Mouse (Mus musculus) forebrain, embryonic 11.5 days (tissue): ENCODE results near the gene Dcun1d3. TPM values are rescaled to one million over a fixed set of nuclear protein-coding genes. Genes with fewer than 3 reads are reported as not detected.

Experiments used
- ATAC-seq: fragments of 200-750 bp; cut with Nextera tagmentation; replicated peaks from 2 replicates; pipeline ENCODE4 v1.8.0; 2017; ENCODE audit warnings: moderate TSS enrichment; ENCODE audit not compliant: low FRiP score
- DNase-seq: peaks from one replicate; pipeline ENCODE4 v3.0.0-alpha.2; 2017; ENCODE audit warnings: low spot score
- H3K27ac ChIP-seq: fragments of 300-500 bp; sonication (generic); 2 replicates; pipeline ENCODE4 v1.5.1; 2014; ENCODE audit warnings: low read depth, low read length
- H3K27me3 ChIP-seq: fragments of 300-500 bp; sonication (generic); 2 replicates; pipeline ENCODE4 v1.6.1; 2014; ENCODE audit warnings: mild to moderate bottlenecking, low read length, mixed read lengths; ENCODE audit not compliant: control insufficient read depth, insufficient read depth
- H3K36me3 ChIP-seq: fragments of 300-500 bp; sonication (generic); 2 replicates; pipeline ENCODE4 v1.6.1; 2014; ENCODE audit warnings: mild to moderate bottlenecking, low read length, moderate library complexity, mixed read lengths; ENCODE audit not compliant: control insufficient read depth, insufficient read depth
- H3K4me1 ChIP-seq: fragments of 300-500 bp; sonication (generic); replicated peaks from 2 replicates; pipeline ENCODE4 v1.6.1; 2014; ENCODE audit warnings: low read length, mixed read lengths; ENCODE audit not compliant: control insufficient read depth, insufficient read depth
- H3K4me2 ChIP-seq: fragments of 300-500 bp; sonication (generic); 2 replicates; pipeline ENCODE4 v1.6.1; 2014; ENCODE audit warnings: low read depth, mild to moderate bottlenecking, low read length, moderate library complexity, mixed read lengths; ENCODE audit not compliant: severe bottlenecking
- H3K4me3 ChIP-seq: fragments of 300-500 bp; sonication (generic); 2 replicates; pipeline ENCODE4 v1.5.1; 2014; ENCODE audit warnings: low read depth, low read length
- H3K9ac ChIP-seq: fragments of 300-500 bp; sonication (generic); 2 replicates; pipeline ENCODE4 v1.6.1; 2014; ENCODE audit warnings: low read length
- H3K9me3 ChIP-seq: fragments of 300-500 bp; sonication (generic); 2 replicates; pipeline ENCODE4 v1.6.1; 2016; ENCODE audit warnings: low read length, mixed read lengths; ENCODE audit not compliant: control insufficient read depth
- WGBS: fragments of 180-500 bp; shearing (Covaris S2); extraction: QIAGEN DNeasy Blood & Tissue Kit; methylation state at CpG from one replicate; pipeline ENCODE4 v1.1.7; 2014; 5-methylcytosine and 5-hydroxymethylcytosine counted together
- polyA plus RNA-seq: library from polyadenylated mRNA; unstranded; fragments of >200 nt; fragmentation: Nextera tagmentation; extraction: Ambion mirVana; gene quantifications from 2 replicates; pipeline ENCODE4 v1.2.1, GENCODE M21; 2014

Dcun1d3 gene
- polyA plus RNA-seq = 9.4 and 10.2 TPM in 2 replicates

- peak within 1 kb of the TSS; percentile 75 for H3K4me2 ChIP-seq
- H3K27ac ChIP-seq = peak within 1 kb of the TSS; percentile 95
- peaks cover 4% of the 10 kb centered on the region; the same call in 1 of the 2 replicates for H3K4me1 ChIP-seq
- no peaks in the 10 kb centered on the region for H3K27me3 ChIP-seq
- peak; percentile 97 for ATAC-seq
- DNase-seq = peak; percentile 99
- no peaks in the 10 kb centered on the region for H3K36me3 ChIP-seq
- H3K4me3 ChIP-seq = peak within 1 kb of the TSS; percentile 66
- peak within 1 kb of the TSS; percentile 83 for H3K9ac ChIP-seq
- H3K9me3 ChIP-seq = no peaks in the 10 kb centered on the region
- under 1% methylated on average over 63 of the region's 63 CpGs for WGBS
These were observed at the start of gene Dcun1d3, which contains the start of gene Lyrm1 for GRCm38 (mm10) chr7:119895639-119896512. Gene Dcun1d3, minus strand, starts transcription at chr7:119896298. Gene Lyrm1, plus strand, starts transcription at chr7:119895861.

GRCm38 (mm10) chr7:119941569-119941968 is 45.5 kb upstream of the Dcun1d3 start:
- DNase-seq (no peak), ATAC-seq (no peak)
- H3K4me2 ChIP-seq = no peak overlapping the region
- no peak overlapping the region for H3K4me3 ChIP-seq
- no peaks in the 10 kb centered on the region for H3K4me1 ChIP-seq
- no peaks in the 10 kb centered on the region for H3K9me3 ChIP-seq
- H3K27ac ChIP-seq = no peak overlapping the region
- H3K9ac ChIP-seq = no peak overlapping the region
- 62% methylated on average over 2 of the region's 2 CpGs for WGBS
- H3K36me3 ChIP-seq = no peaks in the 10 kb centered on the region
- H3K27me3 ChIP-seq = no peaks in the 10 kb centered on the region

- H3K4me3 ChIP-seq = no peak overlapping the region
- H3K36me3 ChIP-seq = no peaks in the 10 kb centered on the region
- H3K9me3 ChIP-seq = no peaks in the 10 kb centered on the region
- DNase-seq (no peak), ATAC-seq (no peak)
- no peak overlapping the region for H3K27ac ChIP-seq
- H3K9ac ChIP-seq = no peak overlapping the region
- WGBS = 88% methylated on average over 5 of the region's 5 CpGs
- no peak overlapping the region for H3K4me2 ChIP-seq
- no peaks in the 10 kb centered on the region for H3K4me1 ChIP-seq
- no peaks in the 10 kb centered on the region for H3K27me3 ChIP-seq
These were observed 40.9 kb upstream of the Dcun1d3 start for GRCm38 (mm10) chr7:119937036-119937435.

- no peak for ATAC-seq
- no peaks in the 10 kb centered on the region for H3K27me3 ChIP-seq
- no peaks in the 10 kb centered on the region for H3K4me1 ChIP-seq
- no peaks in the 10 kb centered on the region for H3K9me3 ChIP-seq
- H3K4me3 ChIP-seq = no peak overlapping the region
- no peak overlapping the region for H3K9ac ChIP-seq
- H3K27ac ChIP-seq = no peak overlapping the region
- no peak overlapping the region for H3K4me2 ChIP-seq
- DNase-seq = no peak
- no peaks in the 10 kb centered on the region for H3K36me3 ChIP-seq
These were observed 40.2 kb upstream of the Dcun1d3 start for GRCm38 (mm10) chr7:119936321-119936720.

GRCm38 (mm10) chr7:119928783-119929440 is 32.8 kb upstream of the Dcun1d3 start:
- WGBS = 72% methylated on average over 2 of the region's 2 CpGs
- H3K36me3 ChIP-seq = no peaks in the 10 kb centered on the region
- no peaks in the 10 kb centered on the region for H3K4me1 ChIP-seq
- no peak overlapping the region for H3K27ac ChIP-seq
- H3K9ac ChIP-seq = no peak overlapping the region
- no peak overlapping the region for H3K4me2 ChIP-seq
- no peak overlapping the region for H3K4me3 ChIP-seq
- DNase-seq = no peak
- no peak for ATAC-seq
- no peaks in the 10 kb centered on the region for H3K27me3 ChIP-seq
- no peaks in the 10 kb centered on the region for H3K9me3 ChIP-seq

- no peaks in the 10 kb centered on the region for H3K27me3 ChIP-seq
- DNase-seq = no peak
- 80% methylated on average over 4 of the region's 4 CpGs for WGBS
- no peak overlapping the region for H3K4me3 ChIP-seq
- H3K9me3 ChIP-seq = no peaks in the 10 kb centered on the region
- no peaks in the 10 kb centered on the region for H3K4me1 ChIP-seq
- H3K27ac ChIP-seq = no peak overlapping the region
- no peak for ATAC-seq
- H3K4me2 ChIP-seq = no peak overlapping the region
- H3K9ac ChIP-seq = no peak overlapping the region
- H3K36me3 ChIP-seq = no peaks in the 10 kb centered on the region
These were observed 25.0 kb upstream of the Dcun1d3 start for GRCm38 (mm10) chr7:119921054-119921453.

- no peak for ATAC-seq
These were observed 24.4 kb upstream of the Dcun1d3 start for GRCm38 (mm10) chr7:119920457-119920856.

GRCm38 (mm10) chr7:119911727-119912126 is 15.6 kb upstream of the Dcun1d3 start:
- Histone ChIP-seq H3K9ac (no peak overlapping the region), H3K27ac (no peak overlapping the region), H3K9me3 (no peaks in the 10 kb centered on the region), H3K27me3 (no peaks in the 10 kb centered on the region), H3K4me1 (no peaks in the 10 kb centered on the region), H3K36me3 (no peaks in the 10 kb centered on the region), H3K4me2 (no peak overlapping the region), H3K4me3 (no peak overlapping the region)
- 84% methylated on average over 3 of the region's 3 CpGs for WGBS
- ATAC-seq (no peak), DNase-seq (no peak)

More at GRCm38 (mm10) chr7:119920457-119920856, 24.4 kb upstream of the Dcun1d3 start:
- H3K4me3 ChIP-seq = no peak overlapping the region
- H3K9ac ChIP-seq = no peak overlapping the region
- H3K27me3 ChIP-seq = no peaks in the 10 kb centered on the region
- WGBS = 60% methylated on average over 2 of the region's 2 CpGs
- H3K27ac ChIP-seq = no peak overlapping the region
- no peak overlapping the region for H3K4me2 ChIP-seq
- DNase-seq = no peak
- no peaks in the 10 kb centered on the region for H3K9me3 ChIP-seq
- no peaks in the 10 kb centered on the region for H3K4me1 ChIP-seq
- H3K36me3 ChIP-seq = no peaks in the 10 kb centered on the region
